Mouse (Mus musculus) midbrain, postnatal 0 days (tissue): ENCODE measurements around the gene Spred1. TPM values are rescaled to one million over a fixed set of nuclear protein-coding genes. Genes with fewer than 3 reads are reported as not detected.

ENCODE experiments used
- ATAC-seq: fragments of 200-750 bp; cut with Nextera tagmentation; 2 replicates; pipeline ENCODE4 v1.8.0; 2017; ENCODE audit warnings: moderate number of reproducible peaks, mild to moderate bottlenecking, moderate TSS enrichment, moderate library complexity; ENCODE audit not compliant: low FRiP score
- DNase-seq: peaks from one replicate; pipeline ENCODE4 v3.0.0-alpha.2; 2015; ENCODE audit warnings: low spot score
- H3K27ac ChIP-seq: fragments of 300-500 bp; sonication (generic); 2 replicates; pipeline ENCODE4 v1.5.1; 2014; ENCODE audit warnings: low read depth, mild to moderate bottlenecking, low read length, mixed read lengths
- H3K27me3 ChIP-seq: fragments of 300-500 bp; sonication (generic); 2 replicates; pipeline ENCODE4 v1.6.1; 2014; ENCODE audit warnings: low read length, control low read depth, mixed read lengths; ENCODE audit not compliant: insufficient read depth
- H3K36me3 ChIP-seq: fragments of 300-500 bp; sonication (generic); 2 replicates; pipeline ENCODE4 v1.6.1; 2014; ENCODE audit warnings: low read length, control low read depth, mixed read lengths; ENCODE audit not compliant: insufficient read depth
- H3K4me1 ChIP-seq: fragments of 300-500 bp; sonication (generic); 2 replicates; pipeline ENCODE4 v1.6.1; 2014; ENCODE audit warnings: mild to moderate bottlenecking, control low read depth, antibody characterized with exemption, low read length, mixed read lengths; ENCODE audit not compliant: insufficient read depth
- H3K4me2 ChIP-seq: fragments of 300-500 bp; sonication (generic); 2 replicates; pipeline ENCODE4 v1.6.1; 2014; ENCODE audit warnings: low read depth, mild to moderate bottlenecking, low read length, mixed read lengths; ENCODE audit not compliant: poor library complexity, severe bottlenecking
- H3K4me3 ChIP-seq: fragments of 300-500 bp; sonication (generic); 2 replicates; pipeline ENCODE4 v1.5.1; 2014; ENCODE audit warnings: low read depth, mild to moderate bottlenecking, low read length, moderate library complexity
- H3K9ac ChIP-seq: fragments of 300-500 bp; sonication (generic); replicated peaks from 2 replicates; pipeline ENCODE4 v1.6.1; 2014; ENCODE audit warnings: mild to moderate bottlenecking, low read length, moderate library complexity, mixed read lengths; ENCODE audit not compliant: poor library complexity, severe bottlenecking
- H3K9me3 ChIP-seq: fragments of 300-500 bp; sonication (generic); 2 replicates; pipeline ENCODE4 v1.6.1; 2016; ENCODE audit warnings: low read length, control low read depth
- CTCF ChIP-seq: IDR thresholded peaks from 2 replicates; pipeline ENCODE4 v1.5.1; 2016; ENCODE audit warnings: antibody characterized with exemption, mild to moderate bottlenecking
- WGBS: fragments of 180-500 bp; shearing (Covaris S2); extraction: QIAGEN DNeasy Blood & Tissue Kit; methylation state at CpG from one replicate; pipeline ENCODE4 v1.1.7; 2014; 5-methylcytosine and 5-hydroxymethylcytosine counted together
- polyA plus RNA-seq: library from polyadenylated mRNA; unstranded; fragments of >200 nt; fragmentation: Nextera tagmentation; extraction: Ambion mirVana; gene quantifications from 2 replicates; pipeline ENCODE4 v1.2.1, GENCODE M21; 2015
- total RNA-seq: library from RNA; depleted of rRNA; stranded (reverse); fragments of >200 nt; gene quantifications from 2 replicates; pipeline ENCODE4 v1.2.3, GENCODE M21; 2014

Gene Spred1
- total and polyA plus RNA-seq, 2 experiments from 2014 or later = 12.9 to 46.7 TPM

DNA sequence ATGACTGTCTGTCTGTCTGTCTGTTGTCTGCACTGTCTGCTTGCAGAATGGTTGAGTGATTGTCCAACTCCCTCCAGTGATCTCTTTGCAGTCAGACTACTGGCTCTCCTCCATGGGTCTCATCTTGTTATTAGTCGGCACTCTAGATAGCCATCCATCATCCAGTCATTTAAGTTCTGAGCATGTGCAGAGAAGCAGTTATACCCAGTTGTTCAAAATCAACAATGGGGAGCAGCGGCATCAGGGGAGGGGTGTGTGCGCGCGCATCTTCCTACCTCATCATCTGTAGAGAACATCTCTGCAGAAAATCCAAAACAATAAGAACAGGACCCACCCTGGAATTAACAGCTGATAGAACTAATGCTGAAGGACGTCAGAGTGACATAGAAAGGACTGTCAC lies 83.9 kb downstream of the Spred1 start:
- no peak for DNase-seq
- Histone ChIP-seq H3K9me3 (no peaks in the 10 kb centered on the region), H3K27me3 (no peaks in the 10 kb centered on the region), H3K4me3 (no peak overlapping the region), H3K4me2 (no peak overlapping the region), H3K36me3 (no peaks in the 10 kb centered on the region), H3K27ac (no peak overlapping the region), H3K4me1 (no peaks in the 10 kb centered on the region), H3K9ac (no peak overlapping the region)
- 88% methylated on average over 6 of the region's 6 CpGs for WGBS
- no peak for ATAC-seq
- no peak for TF ChIP-seq CTCF

DNA sequence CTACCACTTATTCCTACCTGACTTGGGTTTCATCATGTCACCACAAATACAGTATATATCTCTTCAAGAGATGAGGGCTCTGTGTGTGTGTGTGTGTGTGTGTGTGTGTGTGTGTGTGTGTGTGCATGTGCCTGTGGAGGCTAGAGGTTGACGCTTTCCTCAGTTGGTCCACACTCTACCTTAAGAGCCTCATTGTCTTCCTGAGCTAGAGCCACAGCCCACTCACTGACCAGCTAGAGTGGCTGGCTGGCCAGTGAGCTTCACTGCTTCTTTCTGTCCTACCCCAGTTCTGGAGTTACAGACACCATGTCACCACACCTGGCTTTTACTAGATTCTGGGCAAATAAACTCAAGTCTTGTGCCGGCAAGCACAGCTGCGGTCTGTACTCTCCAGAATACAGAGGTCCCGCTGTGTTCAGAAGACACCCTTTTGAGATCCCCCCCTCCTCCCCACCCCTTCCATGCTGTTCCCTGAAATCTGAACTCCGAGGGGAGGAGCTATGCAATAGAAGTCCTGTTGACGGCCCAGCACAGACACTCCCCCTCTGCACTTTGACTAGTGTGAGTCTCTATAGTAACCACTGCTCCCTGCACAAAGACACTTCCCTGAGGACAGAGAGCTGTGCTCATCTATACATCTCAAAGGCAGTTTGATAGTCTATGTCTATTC lies 89.4 kb downstream of the Spred1 start:
- no peak overlapping the region for H3K9ac ChIP-seq
- no peaks in the 10 kb centered on the region for H3K9me3 ChIP-seq
- peak overlapping the region; percentile 20; the same call in 1 of the 2 replicates for H3K4me2 ChIP-seq
- DNase-seq = peak; percentile 74
- H3K36me3 ChIP-seq = no peaks in the 10 kb centered on the region
- H3K4me1 ChIP-seq = 0 out of 2 replicates have a peak, but pooled peaks cover 5% of the 10 kb centered on the region
- H3K4me3 ChIP-seq = no peak overlapping the region
- under 1% methylated on average over 6 of the region's 6 CpGs for WGBS
- no peak for TF ChIP-seq CTCF
- no peaks in the 10 kb centered on the region for H3K27me3 ChIP-seq
- peak overlapping the region; percentile 32; the same call in 1 of the 2 replicates for H3K27ac ChIP-seq
- ATAC-seq = peak; percentile 86

DNA sequence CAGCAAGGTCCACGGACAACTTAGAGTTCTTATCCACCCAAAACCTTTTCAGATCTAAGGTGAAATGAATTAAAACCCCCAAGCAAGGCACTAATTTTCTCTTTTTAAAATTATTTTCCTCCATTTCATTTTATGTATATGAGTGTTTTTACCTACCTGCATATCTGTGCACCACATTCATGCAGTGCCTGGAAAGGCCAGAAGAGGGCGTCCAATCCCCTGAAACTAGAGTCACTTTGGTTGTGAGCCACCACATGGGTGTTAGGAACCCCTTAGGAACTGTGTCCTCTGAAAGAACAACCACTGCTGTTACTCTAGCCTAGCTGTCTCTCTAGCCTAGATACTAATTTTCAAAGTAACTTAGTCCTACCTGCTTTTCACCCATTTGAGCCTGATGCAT lies 95.0 kb downstream of the Spred1 start:
- H3K4me2 ChIP-seq = no peak overlapping the region
- no peak overlapping the region for H3K9ac ChIP-seq
- H3K4me1 ChIP-seq = no peaks in the 10 kb centered on the region
- DNase-seq (no peak), ATAC-seq (no peak)
- 61% methylated on average over 2 of the region's 2 CpGs for WGBS
- H3K4me3 ChIP-seq = no peak overlapping the region
- no peaks in the 10 kb centered on the region for H3K36me3 ChIP-seq
- no peak overlapping the region for H3K27ac ChIP-seq
- H3K27me3 ChIP-seq = no peaks in the 10 kb centered on the region
- no peaks in the 10 kb centered on the region for H3K9me3 ChIP-seq
- TF ChIP-seq CTCF = peak; percentile 42

DNA sequence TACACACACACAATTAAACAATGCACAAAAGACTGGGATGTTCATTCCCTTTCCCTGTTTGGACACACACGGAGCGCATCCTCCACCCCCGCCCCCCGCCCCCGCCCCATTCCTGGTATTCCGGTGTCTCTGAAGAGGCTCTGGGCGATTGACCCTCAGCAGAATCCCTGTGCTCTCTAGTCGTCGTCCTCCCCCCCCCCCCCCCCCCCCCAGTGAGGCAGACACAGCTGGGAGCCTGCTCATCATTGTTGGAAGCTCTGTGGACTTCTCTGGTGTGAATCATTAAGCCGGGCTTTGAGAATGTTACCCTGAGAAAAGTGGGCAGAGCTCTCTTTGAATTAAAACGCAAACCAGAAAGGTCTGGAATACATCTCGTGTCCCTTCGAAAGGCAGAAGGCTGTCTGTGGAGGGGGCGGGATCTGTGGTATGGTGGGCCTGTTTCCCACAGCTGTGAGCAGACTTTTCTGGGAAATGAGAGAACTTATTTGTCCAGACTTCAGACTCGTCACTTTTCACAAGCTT lies 96.6 kb downstream of the Spred1 start:
- Histone ChIP-seq H3K4me1 (no peaks in the 10 kb centered on the region), H3K9me3 (no peaks in the 10 kb centered on the region), H3K4me2 (no peak overlapping the region), H3K36me3 (no peaks in the 10 kb centered on the region), H3K9ac (no peak overlapping the region), H3K27me3 (no peaks in the 10 kb centered on the region), H3K27ac (no peak overlapping the region), H3K4me3 (no peak overlapping the region)
- WGBS = 4% methylated on average over 15 of the region's 15 CpGs
- ATAC-seq = no peak
- no peak for TF ChIP-seq CTCF
- no peak for DNase-seq

DNA sequence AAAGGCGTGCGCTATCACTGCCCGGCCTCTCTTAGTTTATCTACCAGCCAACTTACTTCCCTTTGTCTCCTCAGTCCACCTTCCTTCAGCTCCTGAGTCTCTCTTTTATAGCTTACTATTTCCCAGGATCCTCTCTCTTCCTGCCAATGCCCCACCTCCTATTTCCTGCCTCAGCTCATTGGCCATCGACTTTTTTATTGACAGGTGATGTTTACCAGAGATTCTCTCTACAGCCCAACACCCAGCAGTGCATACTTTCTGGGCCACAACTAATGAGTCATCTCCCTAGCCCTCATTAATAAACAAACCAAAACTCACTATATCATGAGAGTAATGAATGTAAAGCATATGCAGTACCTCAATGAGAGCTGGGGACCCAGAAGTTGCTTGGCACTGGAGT lies 98.4 kb downstream of the Spred1 start:
- H3K4me3 ChIP-seq = no peak overlapping the region
- no peaks in the 10 kb centered on the region for H3K36me3 ChIP-seq
- no peak overlapping the region for H3K9ac ChIP-seq
- H3K9me3 ChIP-seq = no peaks in the 10 kb centered on the region
- WGBS = 97% methylated on average over 4 of the region's 4 CpGs
- no peaks in the 10 kb centered on the region for H3K27me3 ChIP-seq
- TF ChIP-seq CTCF = no peak
- H3K4me1 ChIP-seq = no peaks in the 10 kb centered on the region
- H3K4me2 ChIP-seq = no peak overlapping the region
- H3K27ac ChIP-seq = no peak overlapping the region
- DNase-seq (no peak), ATAC-seq (no peak)

DNA sequence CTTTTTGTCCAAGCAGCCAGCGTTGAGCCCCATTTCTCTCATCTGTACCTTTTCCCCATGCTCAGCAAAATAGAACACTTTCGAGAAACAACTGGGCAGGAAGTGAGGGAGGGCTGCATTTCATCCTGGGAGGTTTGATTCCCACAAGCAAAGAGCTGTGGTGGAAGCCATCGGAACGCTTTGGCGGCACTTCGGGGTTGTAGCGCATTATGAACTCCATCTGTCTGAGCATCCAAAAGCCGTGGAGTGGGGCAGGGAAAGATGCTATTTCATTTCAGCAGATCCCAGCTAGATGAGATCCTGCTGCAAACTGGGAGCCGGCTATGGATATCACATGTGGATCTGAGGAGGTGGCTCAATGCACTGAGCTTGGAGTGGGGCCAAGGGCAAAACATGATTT lies 101.5 kb downstream of the Spred1 start:
- Histone ChIP-seq H3K9me3 (no peaks in the 10 kb centered on the region), H3K36me3 (no peaks in the 10 kb centered on the region), H3K9ac (no peak overlapping the region), H3K27me3 (no peaks in the 10 kb centered on the region), H3K27ac (no peak overlapping the region), H3K4me1 (no peaks in the 10 kb centered on the region), H3K4me2 (no peak overlapping the region), H3K4me3 (no peak overlapping the region)
- no peak for TF ChIP-seq CTCF
- ATAC-seq = no peak
- WGBS = 87% methylated on average over 9 of the region's 9 CpGs
- no peak for DNase-seq
